Mouse (Mus musculus) megakaryocyte-erythroid progenitor cell, adult 5-6 weeks (primary cell): Measurements from ENCODE around the gene Tefm. TPM values are rescaled to one million over a fixed set of nuclear protein-coding genes. Genes with fewer than 3 reads are reported as not detected.

Experiments used
- ATAC-seq: replicated peaks from 2 replicates; pipeline ENCODE4 v1.8.0; 2016; ENCODE audit warnings: mild to moderate bottlenecking, inconsistent platforms; ENCODE audit not compliant: severe bottlenecking, poor library complexity, low FRiP score, low TSS enrichment
- total RNA-seq, 2 experiments: library from RNA; stranded (forward) in 1 of 2; stranded (reverse) in 1 of 2; fragments of 200-1000, 215-1000 nt in 1 of 2; fragments of >200 nt in 1 of 2; fragmentation: Nextera tagmentation in 1 of 2; gene quantifications; 2 replicates each; pipeline ENCODE4 v1.2.3; 2014 to 2017

Gene Tefm
- total RNA-seq, 2 experiments from 2014 or later, result 22.6 to 30.9 TPM

DNA sequence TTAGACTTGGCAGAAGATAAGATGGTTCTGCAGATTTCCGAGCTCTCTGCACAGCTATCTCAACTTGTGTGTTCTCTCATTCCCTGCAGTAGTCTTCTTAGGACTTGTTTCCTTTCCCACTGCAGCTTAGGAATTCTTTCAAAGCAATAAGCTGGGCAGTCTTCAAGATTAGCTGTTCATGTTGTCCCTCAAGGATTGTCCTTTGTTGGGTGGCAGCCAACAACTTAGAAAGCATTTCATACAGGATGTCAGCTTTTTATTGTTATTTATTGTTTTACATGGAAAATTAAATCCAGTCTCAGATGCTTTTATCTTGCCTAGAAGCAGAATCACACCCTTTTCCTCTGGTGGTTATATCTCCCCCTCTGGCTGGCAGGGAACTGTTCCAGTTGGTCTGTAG, 25.6 kb downstream of the Tefm start:
- ATAC-seq, result no peak

DNA sequence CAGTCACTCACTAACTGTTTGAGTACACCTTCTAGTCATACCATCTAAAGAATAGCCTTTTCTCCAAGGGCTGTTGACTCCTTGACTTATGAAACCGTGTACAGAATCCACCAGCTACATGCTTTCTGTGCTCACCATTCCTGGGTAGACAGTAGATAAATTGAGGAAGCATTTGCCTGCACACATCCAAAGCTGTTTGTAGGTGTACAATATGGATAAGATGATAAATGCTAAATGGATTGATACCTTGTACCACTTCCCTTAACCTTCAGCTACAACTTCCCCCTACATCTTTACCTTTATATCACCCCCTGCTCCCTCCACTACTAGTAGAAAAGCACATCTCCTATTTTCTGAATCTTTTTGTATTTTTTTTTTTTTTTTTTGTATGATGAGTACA, 37.6 kb downstream of the Tefm start:
- no peak for ATAC-seq

DNA sequence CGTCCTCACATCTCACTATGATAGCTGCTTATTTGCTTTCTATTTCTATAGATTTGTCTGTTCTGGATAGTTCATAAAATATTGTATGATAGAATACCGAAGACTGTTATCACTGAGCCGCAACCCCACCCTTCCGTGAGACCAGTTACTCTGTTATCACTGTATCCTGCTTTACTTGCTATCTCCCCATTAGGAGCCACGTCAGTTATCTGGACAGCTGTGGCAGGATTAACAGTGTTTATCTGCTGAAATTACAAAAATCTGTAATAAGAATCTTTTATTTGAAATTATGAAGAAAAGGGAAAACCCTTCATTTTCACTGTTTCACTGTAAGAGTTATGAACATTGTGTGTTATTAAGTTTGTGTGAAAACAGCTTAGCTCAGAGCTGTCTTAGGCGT, 40.7 kb downstream of the Tefm start:
- no peak for ATAC-seq

DNA sequence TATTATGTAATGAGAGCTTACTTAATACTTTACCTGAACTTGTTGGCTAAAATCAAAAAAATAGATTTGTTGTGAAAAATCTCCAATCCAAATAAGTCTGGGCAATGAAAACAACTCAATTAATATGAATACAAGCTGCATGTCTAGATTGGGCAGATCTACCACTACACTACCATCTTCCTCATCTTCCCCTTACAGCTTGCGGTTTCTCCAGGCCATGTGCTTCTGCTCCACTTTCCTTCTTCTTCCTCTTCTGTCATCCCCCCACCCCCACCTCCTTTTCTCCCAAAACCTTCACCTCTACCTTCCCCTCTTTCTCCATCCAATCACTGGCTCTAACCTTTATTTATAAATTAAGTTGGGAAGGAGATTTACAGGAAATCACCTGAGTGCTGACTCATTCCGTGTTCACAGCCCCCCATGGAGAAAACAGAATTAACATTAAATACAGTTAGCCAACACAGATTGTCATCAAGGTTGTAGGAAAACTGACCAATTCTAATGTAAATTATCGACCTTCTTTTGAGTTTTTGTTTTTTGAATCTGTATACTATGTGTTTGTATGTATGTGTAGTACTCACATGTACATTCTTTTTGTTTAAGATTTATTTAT, 43.4 kb downstream of the Tefm start:
- ATAC-seq, result no peak

DNA sequence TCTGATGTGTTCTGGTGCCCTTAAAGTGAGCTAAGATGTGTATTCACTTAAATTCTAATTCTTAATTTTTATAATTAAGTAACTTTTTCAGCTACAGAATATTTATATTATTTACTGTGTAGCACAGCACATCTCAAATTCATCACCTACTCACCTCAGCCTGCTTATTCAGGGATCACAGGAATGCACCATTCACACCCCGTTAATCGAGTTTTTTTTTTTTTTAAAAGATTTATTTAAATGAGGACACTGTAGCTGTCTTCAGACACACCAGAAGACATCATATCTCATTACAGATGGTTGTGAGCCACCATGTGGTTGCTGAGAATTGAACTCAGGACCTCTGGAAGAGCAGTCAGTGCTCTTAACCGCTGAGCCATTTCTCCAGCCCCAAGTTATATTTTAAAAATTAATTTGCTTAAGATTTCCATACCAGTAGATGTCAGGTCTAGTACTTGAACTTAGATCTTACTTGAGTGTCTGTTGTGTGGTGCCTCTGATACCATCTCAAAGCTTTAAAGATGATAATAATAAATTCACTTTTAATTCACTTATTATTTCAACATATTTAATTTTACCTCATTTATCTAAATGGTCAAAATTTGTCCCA, 51.3 kb downstream of the Tefm start:
- ATAC-seq, result no peak

DNA sequence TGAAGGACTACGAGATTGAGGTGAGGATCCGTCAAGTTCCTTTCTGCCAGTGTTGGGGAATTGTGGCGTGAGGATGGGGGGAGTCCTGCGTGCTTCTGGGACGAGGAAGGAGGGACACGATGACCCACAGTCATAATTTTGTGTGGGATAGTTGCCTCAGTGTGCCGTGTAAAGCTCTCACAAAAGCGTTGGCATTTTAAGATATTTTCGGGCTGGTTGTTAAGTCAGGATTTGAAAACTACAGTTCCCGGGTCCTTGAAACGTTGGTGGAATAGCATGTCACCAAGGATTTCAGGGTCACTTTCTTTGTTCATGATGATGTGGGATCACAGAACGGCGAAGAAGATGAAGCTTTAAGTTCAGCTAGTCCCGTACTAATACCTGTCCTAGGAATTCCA, 52.2 kb downstream of the Tefm start:
- no peak for ATAC-seq

DNA sequence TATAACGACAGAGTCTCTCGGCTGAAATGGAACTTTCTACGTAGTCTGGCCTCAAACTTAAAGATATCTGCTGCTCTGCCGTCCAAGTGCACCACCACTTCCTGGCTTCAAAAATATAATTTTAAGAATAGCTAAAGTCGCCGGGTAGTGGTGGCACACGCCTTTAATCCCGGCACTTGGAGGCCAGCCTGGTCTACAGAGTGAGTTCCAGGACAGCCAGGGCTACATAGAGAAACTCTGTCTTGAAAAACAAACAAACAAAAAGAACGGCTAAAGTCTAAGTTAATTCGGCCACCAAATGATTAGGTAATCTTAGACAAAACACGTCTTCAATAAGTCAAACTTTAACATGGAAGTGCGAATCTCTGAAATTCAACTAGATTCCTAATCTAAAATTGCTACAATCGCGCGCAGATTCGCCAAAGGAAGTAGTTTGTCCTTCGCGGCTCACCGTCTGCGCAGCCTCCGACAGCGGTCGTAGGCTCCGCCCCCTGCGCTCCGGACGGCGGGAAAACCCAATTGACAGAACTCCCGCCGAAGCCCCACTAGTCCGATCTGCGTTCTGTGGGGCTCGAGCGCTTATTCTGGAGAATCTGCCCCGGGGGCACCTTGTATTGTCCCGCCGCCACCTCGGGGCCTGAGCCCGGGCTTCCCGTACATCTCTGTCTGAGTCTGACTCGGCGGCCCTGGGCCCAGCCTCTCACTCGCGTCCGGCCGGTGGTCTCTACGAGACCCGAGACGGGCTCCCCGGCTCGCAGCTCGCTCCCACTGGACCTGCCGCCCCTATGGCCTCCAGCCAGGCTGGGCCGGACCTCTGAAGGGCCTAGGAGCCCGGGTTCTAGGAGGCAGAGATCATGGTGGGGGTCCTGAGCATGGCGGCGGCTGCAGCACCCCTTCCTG, 52.8 kb downstream of the Tefm start, which contains the start of gene Atad5:
Atad5 (plus strand) TSS at position 484 of the 900 bp plus-strand sequence.
- peak; percentile 67 for ATAC-seq

DNA sequence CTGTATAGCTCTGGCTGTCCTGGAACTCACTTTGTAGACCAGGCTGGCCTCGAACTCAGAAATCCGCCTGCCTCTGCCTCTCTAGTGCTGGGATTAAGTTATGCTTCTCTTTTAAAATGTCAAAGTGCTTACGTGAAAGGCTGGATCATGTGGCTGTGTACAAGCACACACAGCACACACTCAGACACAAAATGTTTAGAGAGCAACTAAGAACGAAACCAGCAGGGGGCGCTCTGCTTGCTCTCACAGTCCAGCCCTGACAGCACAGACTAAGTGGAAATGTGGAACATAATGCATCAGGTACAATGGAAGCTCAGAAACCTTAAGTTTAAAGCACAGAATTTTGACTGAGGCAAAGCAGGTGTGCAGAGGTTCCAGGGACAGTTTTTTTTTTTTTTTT, 55.1 kb downstream of the Tefm start:
- peak; percentile 72 for ATAC-seq

Other genes with a start within 250 kb of the Tefm start
- gene Utp6, start 179.8 kb downstream of the Tefm start, total RNA-seq (2014; fragmentation: Nextera tagmentation), result 47.1 and 59.6 TPM in 2 replicates
- 129 and 148 TPM in 2 replicates for gene Utp6, start 179.8 kb downstream of the Tefm start, total RNA-seq (2017)
- gene Suz12, start 149.1 kb downstream of the Tefm start, total RNA-seq (2014; fragmentation: Nextera tagmentation), result 129 and 135 TPM in 2 replicates
- gene Suz12, start 149.1 kb downstream of the Tefm start, total RNA-seq (2017), result 104 and 124 TPM in 2 replicates
- 28.4 and 42.0 TPM in 2 replicates for gene Crlf3, start 61.2 kb downstream of the Tefm start, total RNA-seq (2014; fragmentation: Nextera tagmentation)
- gene Crlf3, start 61.2 kb downstream of the Tefm start, total RNA-seq (2017), result 46.9 and 50.6 TPM in 2 replicates
- gene Atad5, start 52.8 kb downstream of the Tefm start, total RNA-seq (2014; fragmentation: Nextera tagmentation), result 42.8 and 42.9 TPM in 2 replicates
- gene Atad5, start 52.8 kb downstream of the Tefm start, total RNA-seq (2017), result 49.8 and 50.6 TPM in 2 replicates
- gene Adap2, start 11.9 kb upstream of the Tefm start, total RNA-seq (2014; fragmentation: Nextera tagmentation), result not detected in 2 replicates
- 0.23 TPM in 1 of 2 replicates, not detected in the other for gene Adap2, start 11.9 kb upstream of the Tefm start, total RNA-seq (2017)
- 7.1 and 9.1 TPM in 2 replicates for gene Rnf135, start 41.7 kb upstream of the Tefm start, total RNA-seq (2014; fragmentation: Nextera tagmentation)
- gene Rnf135, start 41.7 kb upstream of the Tefm start, total RNA-seq (2017), result 5.0 TPM in 2 replicates
- gene Rhot1, start 66.8 kb upstream of the Tefm start, total RNA-seq (2014; fragmentation: Nextera tagmentation), result 44.3 and 65.2 TPM in 2 replicates
- gene Rhot1, start 66.8 kb upstream of the Tefm start, total RNA-seq (2017), result 55.5 and 63.8 TPM in 2 replicates
- gene Rhbdl3, start 158.7 kb upstream of the Tefm start, total RNA-seq (2014; fragmentation: Nextera tagmentation), result 0.44 and 0.64 TPM in 2 replicates
- gene Rhbdl3, start 158.7 kb upstream of the Tefm start, total RNA-seq (2017), result not detected in 2 replicates
- gene 5730455P16Rik, start 235.9 kb upstream of the Tefm start, total RNA-seq (2014; fragmentation: Nextera tagmentation), result 5.9 and 9.5 TPM in 2 replicates
- gene 5730455P16Rik, start 235.9 kb upstream of the Tefm start, total RNA-seq (2017), result 8.3 and 13.8 TPM in 2 replicates
- 282 and 353 TPM in 2 replicates for gene Zfp207, start 241.1 kb upstream of the Tefm start, total RNA-seq (2014; fragmentation: Nextera tagmentation)
- 264 and 290 TPM in 2 replicates for gene Zfp207, start 241.1 kb upstream of the Tefm start, total RNA-seq (2017)